Mouse (Mus musculus): ENCODE results near the gene Tmem259. TPM values are rescaled to one million over a fixed set of nuclear protein-coding genes. Genes with fewer than 3 reads are reported as not detected.

The Tmem259 gene
- polyA plus RNA-seq, 1 experiment = 54.6 TPM

GRCm38 (mm10) chr10:80023758-80024157 is 39.6 kb upstream of the Tmem259 start:
- no peak overlapping the region for H3K4me3 ChIP-seq (ENCODE audit: low read depth, low read length)
- peaks cover 9% of the 10 kb centered on the region for H3K4me1 ChIP-seq (ENCODE audit: control insufficient read depth, insufficient read depth, low read length)
- no peaks in the 10 kb centered on the region for H3K27me3 ChIP-seq (ENCODE audit: control insufficient read depth, insufficient read depth, low read length, poor library complexity, severe bottlenecking)
- no peak overlapping the region for H3K9ac ChIP-seq (ENCODE audit: low read depth, poor library complexity, severe bottlenecking)
- no peak overlapping the region for H3K27ac ChIP-seq (ENCODE audit: insufficient read depth, low read length)
- no peaks in the 10 kb centered on the region for H3K9me3 ChIP-seq (replicated peaks; ENCODE audit: control insufficient read depth, insufficient read depth, low read length, poor library complexity, severe bottlenecking)
- TF ChIP-seq EP300 (IDR thresholded peaks at IDR 0.05; ENCODE audit: insufficient read depth, low read depth, low read length) (no peak), CTCF (IDR thresholded peaks at IDR 0.05; ENCODE audit: low read depth, low read length) (no peak), POLR2A (IDR thresholded peaks at IDR 0.05; ENCODE audit: insufficient read depth, low read length) (no peak)
- no peaks in the 10 kb centered on the region for H3K36me3 ChIP-seq (ENCODE audit: control insufficient read depth, insufficient read depth, low read length, poor library complexity, severe bottlenecking)

- no peak overlapping the region for H3K4me3 ChIP-seq (ENCODE audit: low read depth, low read length)
- H3K9ac ChIP-seq (ENCODE audit: low read depth, poor library complexity, severe bottlenecking) = no peak overlapping the region
- no peaks in the 10 kb centered on the region for H3K36me3 ChIP-seq (ENCODE audit: control insufficient read depth, insufficient read depth, low read length, poor library complexity, severe bottlenecking)
Measured at GRCm38 (mm10) chr10:80022806-80023205, 38.7 kb upstream of the Tmem259 start.

GRCm38 (mm10) chr10:80022164-80022563 is 38.0 kb upstream of the Tmem259 start:
- no peaks in the 10 kb centered on the region for H3K27me3 ChIP-seq (ENCODE audit: control insufficient read depth, insufficient read depth, low read length, poor library complexity, severe bottlenecking)
- H3K27ac ChIP-seq (ENCODE audit: insufficient read depth, low read length) = no peak overlapping the region
- no peaks in the 10 kb centered on the region for H3K9me3 ChIP-seq (replicated peaks; ENCODE audit: control insufficient read depth, insufficient read depth, low read length, poor library complexity, severe bottlenecking)
- H3K4me1 ChIP-seq (ENCODE audit: control insufficient read depth, insufficient read depth, low read length) = peaks cover 11% of the 10 kb centered on the region
- TF ChIP-seq EP300 (IDR thresholded peaks at IDR 0.05; ENCODE audit: insufficient read depth, low read depth, low read length) = no peak
- TF ChIP-seq CTCF (IDR thresholded peaks at IDR 0.05; ENCODE audit: low read depth, low read length) = no peak
- TF ChIP-seq POLR2A (IDR thresholded peaks at IDR 0.05; ENCODE audit: insufficient read depth, low read length) = no peak
- H3K36me3 ChIP-seq (ENCODE audit: control insufficient read depth, insufficient read depth, low read length, poor library complexity, severe bottlenecking) = no peaks in the 10 kb centered on the region
- H3K9ac ChIP-seq (ENCODE audit: low read depth, poor library complexity, severe bottlenecking) = no peak overlapping the region
- H3K4me3 ChIP-seq (ENCODE audit: low read depth, low read length) = no peak overlapping the region

More at GRCm38 (mm10) chr10:80022806-80023205, 38.7 kb upstream of the Tmem259 start:
- H3K27ac ChIP-seq (ENCODE audit: insufficient read depth, low read length) = no peak overlapping the region
- no peaks in the 10 kb centered on the region for H3K27me3 ChIP-seq (ENCODE audit: control insufficient read depth, insufficient read depth, low read length, poor library complexity, severe bottlenecking)
- peaks cover 11% of the 10 kb centered on the region for H3K4me1 ChIP-seq (ENCODE audit: control insufficient read depth, insufficient read depth, low read length)
- TF ChIP-seq POLR2A (IDR thresholded peaks at IDR 0.05; ENCODE audit: insufficient read depth, low read length) = no peak
- TF ChIP-seq EP300 (IDR thresholded peaks at IDR 0.05; ENCODE audit: insufficient read depth, low read depth, low read length) = no peak
- no peak for TF ChIP-seq CTCF (IDR thresholded peaks at IDR 0.05; ENCODE audit: low read depth, low read length)
- H3K9me3 ChIP-seq (replicated peaks; ENCODE audit: control insufficient read depth, insufficient read depth, low read length, poor library complexity, severe bottlenecking) = no peaks in the 10 kb centered on the region

GRCm38 (mm10) chr10:80021320-80021641 is 37.2 kb upstream of the Tmem259 start:
- TF ChIP-seq CTCF (IDR thresholded peaks at IDR 0.05; ENCODE audit: low read depth, low read length) (no peak), EP300 (IDR thresholded peaks at IDR 0.05; ENCODE audit: insufficient read depth, low read depth, low read length) (no peak), POLR2A (IDR thresholded peaks at IDR 0.05; ENCODE audit: insufficient read depth, low read length) (no peak)
- H3K4me3 ChIP-seq (ENCODE audit: low read depth, low read length) = no peak overlapping the region
- no peaks in the 10 kb centered on the region for H3K36me3 ChIP-seq (ENCODE audit: control insufficient read depth, insufficient read depth, low read length, poor library complexity, severe bottlenecking)
- H3K9me3 ChIP-seq (replicated peaks; ENCODE audit: control insufficient read depth, insufficient read depth, low read length, poor library complexity, severe bottlenecking) = no peaks in the 10 kb centered on the region
- peaks cover 11% of the 10 kb centered on the region for H3K4me1 ChIP-seq (ENCODE audit: control insufficient read depth, insufficient read depth, low read length)
- H3K27me3 ChIP-seq (ENCODE audit: control insufficient read depth, insufficient read depth, low read length, poor library complexity, severe bottlenecking) = no peaks in the 10 kb centered on the region
- H3K27ac ChIP-seq (ENCODE audit: insufficient read depth, low read length) = no peak overlapping the region
- H3K9ac ChIP-seq (ENCODE audit: low read depth, poor library complexity, severe bottlenecking) = no peak overlapping the region

GRCm38 (mm10) chr10:80020603-80021319 is 36.6 kb upstream of the Tmem259 start:
- no peak overlapping the region for H3K9ac ChIP-seq (ENCODE audit: low read depth, poor library complexity, severe bottlenecking)
- H3K27ac ChIP-seq (ENCODE audit: insufficient read depth, low read length) = no peak overlapping the region
- no peak overlapping the region for H3K4me3 ChIP-seq (ENCODE audit: low read depth, low read length)
- H3K4me1 ChIP-seq (ENCODE audit: control insufficient read depth, insufficient read depth, low read length) = peaks cover 10% of the 10 kb centered on the region
- H3K36me3 ChIP-seq (ENCODE audit: control insufficient read depth, insufficient read depth, low read length, poor library complexity, severe bottlenecking) = no peaks in the 10 kb centered on the region
- no peak for TF ChIP-seq EP300 (IDR thresholded peaks at IDR 0.05; ENCODE audit: insufficient read depth, low read depth, low read length)
- TF ChIP-seq POLR2A (IDR thresholded peaks at IDR 0.05; ENCODE audit: insufficient read depth, low read length) = no peak
- TF ChIP-seq CTCF (IDR thresholded peaks at IDR 0.05; ENCODE audit: low read depth, low read length) = no peak
- no peaks in the 10 kb centered on the region for H3K27me3 ChIP-seq (ENCODE audit: control insufficient read depth, insufficient read depth, low read length, poor library complexity, severe bottlenecking)
- H3K9me3 ChIP-seq (replicated peaks; ENCODE audit: control insufficient read depth, insufficient read depth, low read length, poor library complexity, severe bottlenecking) = no peaks in the 10 kb centered on the region

GRCm38 (mm10) chr10:80020191-80020590 is 36.1 kb upstream of the Tmem259 start:
- H3K4me1 ChIP-seq (ENCODE audit: control insufficient read depth, insufficient read depth, low read length) = peaks cover 4% of the 10 kb centered on the region
- no peaks in the 10 kb centered on the region for H3K9me3 ChIP-seq (replicated peaks; ENCODE audit: control insufficient read depth, insufficient read depth, low read length, poor library complexity, severe bottlenecking)
- H3K36me3 ChIP-seq (ENCODE audit: control insufficient read depth, insufficient read depth, low read length, poor library complexity, severe bottlenecking) = no peaks in the 10 kb centered on the region
- no peak overlapping the region for H3K27ac ChIP-seq (ENCODE audit: insufficient read depth, low read length)
- no peak for TF ChIP-seq EP300 (IDR thresholded peaks at IDR 0.05; ENCODE audit: insufficient read depth, low read depth, low read length)
- TF ChIP-seq POLR2A (IDR thresholded peaks at IDR 0.05; ENCODE audit: insufficient read depth, low read length) = no peak
- peak overlapping the region; percentile 54 for H3K4me3 ChIP-seq (ENCODE audit: low read depth, low read length)
- no peaks in the 10 kb centered on the region for H3K27me3 ChIP-seq (ENCODE audit: control insufficient read depth, insufficient read depth, low read length, poor library complexity, severe bottlenecking)
- H3K9ac ChIP-seq (ENCODE audit: low read depth, poor library complexity, severe bottlenecking) = no peak overlapping the region
